Mouse (Mus musculus) MEL (cell line): ENCODE data around the gene Vstm2a. TPM values are rescaled to one million over a fixed set of nuclear protein-coding genes. Genes with fewer than 3 reads are reported as not detected.

Experiments
- DNase-seq: peaks from one replicate; pipeline ENCODE4 v3.0.0; 2011; ENCODE audit warnings: low read depth, low spot score
- H3K27ac ChIP-seq: 2 replicates; pipeline ENCODE4 v1.5.1; 2012; ENCODE audit warnings: low read depth, mild to moderate bottlenecking, control low read depth, low read length, moderate library complexity; ENCODE audit not compliant: control insufficient read depth
- H3K27me3 ChIP-seq, 2 experiments: fragments of 150-350 bp in 1 of 2; sonication (generic) in 1 of 2; 2 replicates each; pipeline ENCODE4 v1.6.1; 2012; ENCODE audit warnings: low read length in 2 of 2, mild to moderate bottlenecking in 2 of 2, improper control_type of control experiment in 1 of 2, moderate library complexity in 1 of 2; ENCODE audit not compliant: insufficient read depth in 2 of 2, control insufficient read depth in 1 of 2
- H3K36me3 ChIP-seq, 2 experiments: 2 replicates each; pipeline ENCODE4 v1.6.1; 2012 to 2014; ENCODE audit warnings: low read length in 2 of 2, improper control_type of control experiment in 1 of 2, inconsistent platforms in 1 of 2, mild to moderate bottlenecking in 1 of 2; ENCODE audit not compliant: insufficient read depth in 2 of 2, control insufficient read depth in 1 of 2
- H3K4me1 ChIP-seq, 2 experiments: fragments of 150-350 bp in 1 of 2; sonication (generic) in 1 of 2; 2 replicates each; pipeline ENCODE4 v1.6.1; 2012; ENCODE audit warnings: low read length in 2 of 2, improper control_type of control experiment in 1 of 2, mild to moderate bottlenecking in 1 of 2; ENCODE audit not compliant: insufficient read depth in 2 of 2, control insufficient read depth in 1 of 2
- H3K4me3 ChIP-seq, 2 experiments: fragments of 150-350 bp in 1 of 2; sonication (generic) in 1 of 2; 2 replicates each; pipeline ENCODE4 v1.5.1; 2012; ENCODE audit warnings: low read depth in 2 of 2, low read length in 2 of 2, mild to moderate bottlenecking in 2 of 2, moderate library complexity in 2 of 2, control low read depth in 1 of 2, improper control_type of control experiment in 1 of 2; ENCODE audit not compliant: control insufficient read depth in 1 of 2, insufficient read depth in 1 of 2
- H3K79me2 ChIP-seq: 2 replicates; pipeline ENCODE4 v1.6.1; 2012; ENCODE audit warnings: mild to moderate bottlenecking, low read length, moderate library complexity; ENCODE audit not compliant: control insufficient read depth, poor library complexity, insufficient read depth
- H3K9ac ChIP-seq: 2 replicates; pipeline ENCODE4 v1.6.1; 2012; ENCODE audit warnings: low read depth, mild to moderate bottlenecking, control low read depth, low read length, moderate library complexity; ENCODE audit not compliant: control insufficient read depth, poor library complexity, severe bottlenecking
- H3K9me3 ChIP-seq: fragments of 150-350 bp; sonication (generic); replicated peaks from 2 replicates; pipeline ENCODE4 v1.6.1; 2012; ENCODE audit warnings: mild to moderate bottlenecking, low read length, improper control_type of control experiment, moderate library complexity; ENCODE audit not compliant: insufficient read depth
- E2F4 ChIP-seq: IDR thresholded peaks from 2 replicates; pipeline ENCODE4 v1.6.1; 2011; ENCODE audit warnings: low read depth, low read length, improper control_type of control experiment, borderline replicate concordance
- MYC ChIP-seq: IDR thresholded peaks from 2 replicates; pipeline ENCODE4 v1.6.1; 2011; ENCODE audit warnings: low read depth, mild to moderate bottlenecking, low read length, improper control_type of control experiment, moderate library complexity
- polyA plus RNA-seq, 2 experiments: library from polyadenylated mRNA; stranded (reverse) in 1 of 2; unstranded in 1 of 2; fragments of >175 nt in 1 of 2; fragments of >200 nt in 1 of 2; gene quantifications; 2 replicates each; pipeline versions ENCODE4 v1.2.1 to v1.2.4; 2012; ENCODE audit warnings: low replicate concordance in 2 of 2, low read depth in 1 of 2; ENCODE audit not compliant: insufficient read length in 2 of 2, insufficient read depth in 1 of 2, missing spikeins in 1 of 2
- total RNA-seq: library from RNA; depleted of rRNA; stranded (reverse); fragments of 300-350 nt; gene quantifications from 2 replicates; pipeline ENCODE4 v1.2.3, GENCODE M21; 2012

Gene Vstm2a
- total and polyA plus RNA-seq, 3 experiments: not detected

DNA sequence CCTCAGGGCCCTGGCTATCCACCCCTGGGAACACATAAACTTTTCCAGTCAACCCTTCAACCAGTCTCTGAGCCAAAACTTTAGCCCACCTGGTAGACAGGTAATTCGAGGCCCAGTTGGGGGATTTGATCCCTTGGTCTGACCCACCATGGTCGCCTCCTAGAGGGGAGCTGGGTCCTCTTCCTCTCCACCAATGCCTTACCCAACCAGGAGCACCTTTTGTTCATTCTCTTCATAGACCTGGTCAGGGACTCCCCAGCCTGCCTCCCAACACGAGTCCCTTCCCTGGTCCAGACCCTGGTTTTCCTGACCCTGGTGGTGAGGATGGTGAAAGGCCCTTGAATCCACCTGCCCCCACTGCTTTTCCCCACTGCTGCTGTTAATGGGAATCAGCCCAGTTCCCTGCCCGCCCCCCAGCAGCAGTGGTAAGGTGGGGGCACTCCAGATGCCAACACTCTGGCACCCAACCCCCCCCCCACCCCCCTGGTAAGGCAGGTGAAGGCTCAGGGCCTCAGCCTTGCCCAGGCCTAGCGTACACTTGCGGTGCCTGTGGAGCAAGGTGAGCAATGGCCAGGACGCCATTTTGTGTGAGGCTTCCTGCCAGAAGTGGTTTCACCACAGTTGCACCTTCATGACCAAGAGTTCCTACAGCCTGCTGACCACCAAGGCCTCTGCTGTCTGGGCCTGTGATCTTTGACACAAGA is 182.2 kb downstream of the Vstm2a start:
- H3K9me3 ChIP-seq: no peaks in the 10 kb centered on the region
- no peaks in the 10 kb centered on the region for H3K79me2 ChIP-seq
- TF ChIP-seq E2F4 (no peak), MYC (no peak)
- DNase-seq: no peak
- no peaks in the 10 kb centered on the region for H3K4me1 ChIP-seq
- H3K27ac ChIP-seq: no peak overlapping the region
- H3K36me3 ChIP-seq: no peaks in the 10 kb centered on the region
- H3K9ac ChIP-seq: no peak overlapping the region
- H3K4me3 ChIP-seq: no peak overlapping the region
- H3K27me3 ChIP-seq: peaks cover 0 to 2% of the 10 kb centered on the region in 2 experiments; a peak in 2 of 4 replicates
